Mouse (Mus musculus) retina, postnatal 7 days (tissue): Measurements from ENCODE around the gene Elp5.
A peak's percentile ranks its signal among the peaks of the same experiment; 100 is the strongest.
"Not testable (repeated sequence)": the region's sequence is repeated elsewhere in the genome, so short reads cannot be mapped to it uniquely, and the experiment has no call there.

Experiments
- DNase-seq: peaks from one replicate; pipeline ENCODE4 v3.0.0-alpha.2; 2012; ENCODE audit warnings: low read depth, low spot score

Gene Elp5

GRCm38 (mm10) chr11:69982225-69982624, at the start of gene Elp5:
TSS of gene Elp5 (minus strand) at chr11:69982517.
- no peak for DNase-seq

GRCm38 (mm10) chr11:70031321-70031670, 49.0 kb upstream of the Elp5 start:
- no peak for DNase-seq

GRCm38 (mm10) chr11:70030651-70031320, 48.5 kb upstream of the Elp5 start:
- DNase-seq: no peak

GRCm38 (mm10) chr11:70029829-70030550, 47.7 kb upstream of the Elp5 start:
- no peak for DNase-seq

- peak; percentile 51 for DNase-seq
These were observed 46.9 kb upstream of the Elp5 start for GRCm38 (mm10) chr11:70029130-70029801.

GRCm38 (mm10) chr11:70028401-70029129, 46.2 kb upstream of the Elp5 start:
- DNase-seq: no peak

GRCm38 (mm10) chr11:70027397-70027796, 45.1 kb upstream of the Elp5 start:
- no peak for DNase-seq

GRCm38 (mm10) chr11:70026689-70027088, 44.4 kb upstream of the Elp5 start:
- DNase-seq: no peak

- no peak for DNase-seq
These were observed 41.8 kb upstream of the Elp5 start for GRCm38 (mm10) chr11:70024151-70024514.

GRCm38 (mm10) chr11:70023481-70024150, 41.3 kb upstream of the Elp5 start:
- DNase-seq: no peak

GRCm38 (mm10) chr11:70021264-70022132, 39.2 kb upstream of the Elp5 start:
- DNase-seq: peak; percentile 98

GRCm38 (mm10) chr11:70020731-70021263, 38.5 kb upstream of the Elp5 start:
- DNase-seq: peak; percentile 78

GRCm38 (mm10) chr11:70020022-70020631, 37.8 kb upstream of the Elp5 start:
- DNase-seq: no peak

GRCm38 (mm10) chr11:70019495-70020021, 37.2 kb upstream of the Elp5 start:
- DNase-seq: no peak

GRCm38 (mm10) chr11:70018131-70018990, 36.0 kb upstream of the Elp5 start:
- peak; percentile 59 for DNase-seq

- no peak for DNase-seq
These were observed 35.0 kb upstream of the Elp5 start for GRCm38 (mm10) chr11:70017199-70017767.

- DNase-seq: no peak
These were observed 34.4 kb upstream of the Elp5 start, which contains the start of gene Dlg4 for GRCm38 (mm10) chr11:70016669-70017068. TSS of gene Dlg4 (plus strand) at chr11:70016942.

- not testable (repeated sequence) for DNase-seq
These were observed 33.9 kb upstream of the Elp5 start for GRCm38 (mm10) chr11:70016177-70016576.
